Mouse (Mus musculus): ENCODE results near the gene Creb3. TPM values are rescaled to one million over a fixed set of nuclear protein-coding genes. Genes with fewer than 3 reads are reported as not detected.

Gene Creb3
- polyA plus RNA-seq, 1 experiment from 2014 or later = 47.2 TPM

GRCm38 (mm10) chr4:43561436-43561996 lies 616 bp upstream of the Creb3 start:
- no peak for DNase-seq
- peak overlapping the region; percentile 100 for H3K27ac ChIP-seq (ENCODE audit: low read depth)
- H3K4me1 ChIP-seq (ENCODE audit: insufficient read depth) = peaks cover 35% of the 10 kb centered on the region
- H3K27me3 ChIP-seq (ENCODE audit: insufficient read depth, low read length) = no peaks in the 10 kb centered on the region
- no peak for ATAC-seq (ENCODE audit: insufficient read depth)
- H3K9me3 ChIP-seq (ENCODE audit: low read depth, low read length) = no peaks in the 10 kb centered on the region
- peak overlapping the region; percentile 92 for H3K4me2 ChIP-seq
- peaks cover 23% of the 10 kb centered on the region for H3K36me3 ChIP-seq (ENCODE audit: insufficient read depth)
- WGBS = 1% methylated on average over 16 of the region's 16 CpGs
- no peak for TF ChIP-seq CTCF (IDR thresholded peaks at IDR 0.05; ENCODE audit: low read depth)
- H3K4me3 ChIP-seq (ENCODE audit: low read depth, low read length) = peak overlapping the region; percentile 85
- peak overlapping the region; percentile 96 for H3K9ac ChIP-seq

- Histone ChIP-seq H3K9ac (peak overlapping the region; percentile 96), H3K27ac (ENCODE audit: low read depth) (peak overlapping the region; percentile 100), H3K4me1 (ENCODE audit: insufficient read depth) (peaks cover 28% of the 10 kb centered on the region), H3K27me3 (ENCODE audit: insufficient read depth, low read length) (no peaks in the 10 kb centered on the region), H3K4me3 (ENCODE audit: low read depth, low read length) (peak overlapping the region; percentile 85), H3K36me3 (ENCODE audit: insufficient read depth) (peaks cover 35% of the 10 kb centered on the region), H3K9me3 (ENCODE audit: low read depth, low read length) (no peaks in the 10 kb centered on the region), H3K4me2 (peak overlapping the region; percentile 92)
- TF ChIP-seq CTCF (IDR thresholded peaks at IDR 0.05; ENCODE audit: low read depth) = no peak
- WGBS = 4% methylated on average over 22 of the region's 22 CpGs
- ATAC-seq (ENCODE audit: insufficient read depth) (peak; percentile 3), DNase-seq (no peak)
These were observed 853 bp downstream of the Creb3 start for GRCm38 (mm10) chr4:43562769-43563600.

GRCm38 (mm10) chr4:43563601-43563875 lies 1.4 kb downstream of the Creb3 start:
- peak overlapping the region; percentile 96; the same call in 1 of the 2 replicates for H3K9ac ChIP-seq
- DNase-seq = no peak
- H3K27ac ChIP-seq (ENCODE audit: low read depth) = no peak overlapping the region
- H3K4me2 ChIP-seq = peak overlapping the region; percentile 92
- no peaks in the 10 kb centered on the region for H3K27me3 ChIP-seq (ENCODE audit: insufficient read depth, low read length)
- H3K9me3 ChIP-seq (ENCODE audit: low read depth, low read length) = no peaks in the 10 kb centered on the region
- no peak for TF ChIP-seq CTCF (IDR thresholded peaks at IDR 0.05; ENCODE audit: low read depth)
- H3K36me3 ChIP-seq (ENCODE audit: insufficient read depth) = peaks cover 40% of the 10 kb centered on the region
- peaks cover 23% of the 10 kb centered on the region for H3K4me1 ChIP-seq (ENCODE audit: insufficient read depth)
- H3K4me3 ChIP-seq (ENCODE audit: low read depth, low read length) = peak overlapping the region; percentile 85
- no peak for ATAC-seq (ENCODE audit: insufficient read depth)
- WGBS = 74% methylated on average over 4 of the region's 4 CpGs

GRCm38 (mm10) chr4:43564231-43564630 lies 2.1 kb downstream of the Creb3 start:
- Histone ChIP-seq H3K9ac (no peak overlapping the region), H3K4me3 (ENCODE audit: low read depth, low read length) (no peak overlapping the region), H3K27ac (ENCODE audit: low read depth) (no peak overlapping the region), H3K4me1 (ENCODE audit: insufficient read depth) (peaks cover 17% of the 10 kb centered on the region; the same call in 1 of the 2 replicates), H3K27me3 (ENCODE audit: insufficient read depth, low read length) (no peaks in the 10 kb centered on the region), H3K36me3 (ENCODE audit: insufficient read depth) (peaks cover 47% of the 10 kb centered on the region), H3K9me3 (ENCODE audit: low read depth, low read length) (no peaks in the 10 kb centered on the region), H3K4me2 (no peak overlapping the region)
- ATAC-seq (ENCODE audit: insufficient read depth) (no peak), DNase-seq (peak; percentile 59)
- no peak for TF ChIP-seq CTCF (IDR thresholded peaks at IDR 0.05; ENCODE audit: low read depth)
- WGBS = 39% methylated on average over 2 of the region's 2 CpGs

- H3K36me3 ChIP-seq (ENCODE audit: insufficient read depth) = peaks cover 76% of the 10 kb centered on the region
- H3K4me1 ChIP-seq (ENCODE audit: insufficient read depth) = no peaks in the 10 kb centered on the region
- H3K9ac ChIP-seq = no peak overlapping the region
- H3K9me3 ChIP-seq (ENCODE audit: low read depth, low read length) = no peaks in the 10 kb centered on the region
- TF ChIP-seq CTCF (IDR thresholded peaks at IDR 0.05; ENCODE audit: low read depth) = no peak
- no peak overlapping the region for H3K4me2 ChIP-seq
- H3K27me3 ChIP-seq (ENCODE audit: insufficient read depth, low read length) = no peaks in the 10 kb centered on the region
- DNase-seq = no peak
- no peak overlapping the region for H3K4me3 ChIP-seq (ENCODE audit: low read depth, low read length)
- ATAC-seq (ENCODE audit: insufficient read depth) = no peak
- H3K27ac ChIP-seq (ENCODE audit: low read depth) = no peak overlapping the region
- 86% methylated on average over 9 of the region's 9 CpGs for WGBS
These were observed 5.0 kb downstream of the Creb3 start for GRCm38 (mm10) chr4:43567140-43567539.

- Histone ChIP-seq H3K4me1 (ENCODE audit: insufficient read depth) (no peaks in the 10 kb centered on the region), H3K27ac (ENCODE audit: low read depth) (no peak overlapping the region), H3K9me3 (ENCODE audit: low read depth, low read length) (no peaks in the 10 kb centered on the region), H3K9ac (no peak overlapping the region), H3K4me3 (ENCODE audit: low read depth, low read length) (no peak overlapping the region), H3K36me3 (ENCODE audit: insufficient read depth) (peaks cover 76% of the 10 kb centered on the region), H3K27me3 (ENCODE audit: insufficient read depth, low read length) (no peaks in the 10 kb centered on the region), H3K4me2 (no peak overlapping the region)
- no peak for TF ChIP-seq CTCF (IDR thresholded peaks at IDR 0.05; ENCODE audit: low read depth)
- ATAC-seq (ENCODE audit: insufficient read depth) (no peak), DNase-seq (no peak)
- 78% methylated on average over 6 of the region's 6 CpGs for WGBS
These were observed 9.4 kb downstream of the Creb3 start for GRCm38 (mm10) chr4:43571395-43572045.

GRCm38 (mm10) chr4:43573561-43573960 lies 11.4 kb downstream of the Creb3 start:
- no peak for TF ChIP-seq CTCF (IDR thresholded peaks at IDR 0.05; ENCODE audit: low read depth)

More at GRCm38 (mm10) chr4:43573561-43573960, 11.4 kb downstream of the Creb3 start:
- H3K9me3 ChIP-seq (ENCODE audit: low read depth, low read length) = no peaks in the 10 kb centered on the region
- no peak overlapping the region for H3K27ac ChIP-seq (ENCODE audit: low read depth)
- no peak overlapping the region for H3K4me2 ChIP-seq
- DNase-seq (no peak), ATAC-seq (ENCODE audit: insufficient read depth) (no peak)
- H3K4me3 ChIP-seq (ENCODE audit: low read depth, low read length) = no peak overlapping the region
- 83% methylated on average over 4 of the region's 4 CpGs for WGBS
- H3K9ac ChIP-seq = no peak overlapping the region
- H3K27me3 ChIP-seq (ENCODE audit: insufficient read depth, low read length) = no peaks in the 10 kb centered on the region
- peaks cover 9% of the 10 kb centered on the region; the same call in 1 of the 2 replicates for H3K4me1 ChIP-seq (ENCODE audit: insufficient read depth)
- H3K36me3 ChIP-seq (ENCODE audit: insufficient read depth) = peaks cover 56% of the 10 kb centered on the region

Measured in lung, embryonic 14.5 days (tissue).